Mouse (Mus musculus): ENCODE measurements around the gene Crebl2. TPM values are rescaled to one million over a fixed set of nuclear protein-coding genes. Genes with fewer than 3 reads are reported as not detected.

Crebl2 gene
- polyA plus RNA-seq, 1 experiment from 2014 or later = 1.1 TPM

- Histone ChIP-seq H3K27me3 (ENCODE audit: control insufficient read depth, insufficient read depth, low read length) (no peaks in the 10 kb centered on the region), H3K36me3 (replicated peaks; ENCODE audit: control insufficient read depth, insufficient read depth, low read depth, low read length) (no peaks in the 10 kb centered on the region), H3K4me3 (ENCODE audit: low read depth, low read length) (peak overlapping the region; percentile 70), H3K4me1 (ENCODE audit: control insufficient read depth, insufficient read depth, low read length) (no peaks in the 10 kb centered on the region), H3K27ac (replicated peaks; ENCODE audit: low read depth, low read length) (0 out of 2 replicates have a peak overlapping the region, but pooled peaks have one; percentile 35), H3K9me3 (replicated peaks; ENCODE audit: control insufficient read depth, low read length) (no peaks in the 10 kb centered on the region), H3K4me2 (ENCODE audit: low read depth, low read length) (peak overlapping the region; percentile 29), H3K9ac (replicated peaks; ENCODE audit: low read length) (peak overlapping the region; percentile 81)
- 0 out of 2 replicates have a peak, but pooled peaks have one; percentile 17 for ATAC-seq (replicated peaks; ENCODE audit: insufficient number of reproducible peaks, low FRiP score, low TSS enrichment, low read depth)
- 36% methylated on average over 21 of the region's 21 CpGs for WGBS
- DNase-seq (ENCODE audit: low spot score) = no peak
Measured at GRCm38 (mm10) chr6:134793046-134793806, 36.7 kb upstream of the Crebl2 start.

DNA sequence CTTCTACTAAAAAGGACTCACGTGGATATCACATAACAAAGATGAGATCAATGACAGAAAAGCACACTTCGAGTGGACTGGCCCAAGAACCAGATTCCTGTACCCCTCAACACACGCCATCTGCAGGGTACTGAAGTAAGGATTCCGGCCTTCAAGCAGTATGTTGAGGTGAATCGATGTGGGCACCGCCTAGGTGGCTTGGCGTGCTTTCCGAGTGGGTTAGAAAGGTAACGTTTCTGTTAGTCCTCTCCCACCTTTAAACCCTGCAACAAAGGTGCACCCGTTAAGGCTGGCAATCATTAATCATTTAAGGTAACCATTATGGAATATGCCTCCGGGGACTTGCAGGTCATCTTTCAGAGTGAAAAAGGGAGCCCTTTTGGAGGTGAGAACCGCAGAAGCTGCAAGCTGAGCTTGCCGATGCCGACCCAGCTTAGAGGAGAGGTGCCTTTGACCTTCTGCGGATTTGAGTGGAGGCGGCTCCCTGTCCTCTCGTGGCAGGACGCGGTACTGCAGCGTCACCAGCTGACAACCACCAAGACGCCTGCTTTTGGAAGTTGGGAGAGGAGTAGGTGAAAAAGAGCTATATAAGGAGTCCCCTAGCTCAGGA lies 35.9 kb upstream of the Crebl2 start:
- no peaks in the 10 kb centered on the region for H3K4me1 ChIP-seq (ENCODE audit: control insufficient read depth, insufficient read depth, low read length)
- no peaks in the 10 kb centered on the region for H3K9me3 ChIP-seq (replicated peaks; ENCODE audit: control insufficient read depth, low read length)
- peak overlapping the region; percentile 22 for H3K4me2 ChIP-seq (ENCODE audit: low read depth, low read length)
- DNase-seq (ENCODE audit: low spot score) = peak; percentile 88
- ATAC-seq (replicated peaks; ENCODE audit: insufficient number of reproducible peaks, low FRiP score, low TSS enrichment, low read depth) = no peak
- H3K27ac ChIP-seq (replicated peaks; ENCODE audit: low read depth, low read length) = no peak overlapping the region
- no peak overlapping the region for H3K4me3 ChIP-seq (ENCODE audit: low read depth, low read length)
- 12% methylated on average over 21 of the region's 21 CpGs for WGBS
- no peaks in the 10 kb centered on the region for H3K36me3 ChIP-seq (replicated peaks; ENCODE audit: control insufficient read depth, insufficient read depth, low read depth, low read length)
- no peak overlapping the region for H3K9ac ChIP-seq (replicated peaks; ENCODE audit: low read length)
- H3K27me3 ChIP-seq (ENCODE audit: control insufficient read depth, insufficient read depth, low read length) = no peaks in the 10 kb centered on the region

GRCm38 (mm10) chr6:134796297-134796696 lies 33.7 kb upstream of the Crebl2 start:
- 88% methylated on average over 10 of the region's 10 CpGs for WGBS
- Histone ChIP-seq H3K36me3 (replicated peaks; ENCODE audit: control insufficient read depth, insufficient read depth, low read depth, low read length) (no peaks in the 10 kb centered on the region), H3K27ac (replicated peaks; ENCODE audit: low read depth, low read length) (no peak overlapping the region), H3K4me1 (ENCODE audit: control insufficient read depth, insufficient read depth, low read length) (no peaks in the 10 kb centered on the region), H3K9ac (replicated peaks; ENCODE audit: low read length) (no peak overlapping the region), H3K4me2 (ENCODE audit: low read depth, low read length) (no peak overlapping the region), H3K27me3 (ENCODE audit: control insufficient read depth, insufficient read depth, low read length) (no peaks in the 10 kb centered on the region), H3K4me3 (ENCODE audit: low read depth, low read length) (no peak overlapping the region), H3K9me3 (replicated peaks; ENCODE audit: control insufficient read depth, low read length) (no peaks in the 10 kb centered on the region)
- ATAC-seq (replicated peaks; ENCODE audit: insufficient number of reproducible peaks, low FRiP score, low TSS enrichment, low read depth) (no peak), DNase-seq (ENCODE audit: low spot score) (no peak)

DNA sequence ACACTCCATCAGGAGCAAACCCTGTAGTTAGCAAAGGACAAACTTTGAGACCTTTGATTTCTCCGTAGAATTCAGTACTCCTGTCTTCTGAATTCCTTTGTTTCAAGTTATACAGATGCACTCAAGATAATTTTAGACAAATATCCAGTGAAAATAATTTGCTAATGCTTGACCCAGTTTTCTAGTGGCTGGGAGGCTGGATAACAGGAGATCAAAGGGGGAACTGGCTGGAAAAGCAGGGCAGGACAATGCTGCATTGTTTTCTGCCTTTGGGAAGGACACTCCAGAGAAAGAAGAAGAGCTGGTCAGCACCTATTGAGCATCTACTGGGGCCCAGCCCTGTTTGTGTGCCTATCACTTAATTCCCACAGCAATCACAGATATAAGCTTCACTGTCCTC lies 28.5 kb upstream of the Crebl2 start:
- WGBS = 89% methylated on average over 1 of the region's 1 CpGs

GRCm38 (mm10) chr6:134802641-134803043 lies 27.3 kb upstream of the Crebl2 start:
- 81% methylated on average over 9 of the region's 9 CpGs for WGBS
- DNase-seq (ENCODE audit: low spot score) (no peak), ATAC-seq (replicated peaks; ENCODE audit: insufficient number of reproducible peaks, low FRiP score, low TSS enrichment, low read depth) (no peak)
- Histone ChIP-seq H3K27ac (replicated peaks; ENCODE audit: low read depth, low read length) (no peak overlapping the region), H3K4me2 (ENCODE audit: low read depth, low read length) (no peak overlapping the region), H3K4me1 (ENCODE audit: control insufficient read depth, insufficient read depth, low read length) (no peaks in the 10 kb centered on the region), H3K9me3 (replicated peaks; ENCODE audit: control insufficient read depth, low read length) (no peaks in the 10 kb centered on the region), H3K9ac (replicated peaks; ENCODE audit: low read length) (no peak overlapping the region), H3K27me3 (ENCODE audit: control insufficient read depth, insufficient read depth, low read length) (no peaks in the 10 kb centered on the region), H3K36me3 (replicated peaks; ENCODE audit: control insufficient read depth, insufficient read depth, low read depth, low read length) (no peaks in the 10 kb centered on the region), H3K4me3 (ENCODE audit: low read depth, low read length) (no peak overlapping the region)

More for the DNA sequence above, 28.5 kb upstream of the Crebl2 start:
- Histone ChIP-seq H3K36me3 (replicated peaks; ENCODE audit: control insufficient read depth, insufficient read depth, low read depth, low read length) (no peaks in the 10 kb centered on the region), H3K4me2 (ENCODE audit: low read depth, low read length) (no peak overlapping the region), H3K4me1 (ENCODE audit: control insufficient read depth, insufficient read depth, low read length) (no peaks in the 10 kb centered on the region), H3K27me3 (ENCODE audit: control insufficient read depth, insufficient read depth, low read length) (no peaks in the 10 kb centered on the region), H3K27ac (replicated peaks; ENCODE audit: low read depth, low read length) (no peak overlapping the region), H3K9ac (replicated peaks; ENCODE audit: low read length) (no peak overlapping the region), H3K9me3 (replicated peaks; ENCODE audit: control insufficient read depth, low read length) (no peaks in the 10 kb centered on the region), H3K4me3 (ENCODE audit: low read depth, low read length) (no peak overlapping the region)
- DNase-seq (ENCODE audit: low spot score) = no peak
- ATAC-seq (replicated peaks; ENCODE audit: insufficient number of reproducible peaks, low FRiP score, low TSS enrichment, low read depth) = no peak

DNA sequence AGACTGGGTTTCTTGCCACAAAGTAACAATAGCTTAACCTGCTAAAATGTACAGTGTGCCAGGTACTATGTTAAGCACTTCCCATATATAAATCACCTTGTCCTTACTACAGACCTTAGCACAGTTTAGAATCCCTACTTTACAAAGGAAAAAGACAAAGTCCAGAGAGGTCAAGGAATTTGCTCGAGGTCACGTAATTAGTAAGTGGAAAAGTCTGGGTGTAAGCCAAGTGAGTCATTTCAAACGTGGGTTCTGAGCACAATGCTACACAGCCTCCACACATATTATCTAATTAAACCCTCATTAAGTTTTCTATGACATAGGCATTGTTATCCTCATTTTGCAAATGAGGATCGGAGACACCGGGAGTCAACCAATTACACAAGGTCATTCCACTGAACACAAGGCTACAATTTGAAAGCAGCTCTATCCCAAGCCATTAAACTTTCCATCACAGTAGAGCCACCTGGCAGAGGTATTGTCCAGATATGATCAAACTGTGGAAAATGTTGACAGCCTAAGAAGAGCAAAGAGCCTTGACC lies 25.1 kb upstream of the Crebl2 start:
- 65% methylated on average over 5 of the region's 5 CpGs for WGBS
- no peak overlapping the region for H3K4me2 ChIP-seq (ENCODE audit: low read depth, low read length)
- H3K27ac ChIP-seq (replicated peaks; ENCODE audit: low read depth, low read length) = no peak overlapping the region
- no peak overlapping the region for H3K9ac ChIP-seq (replicated peaks; ENCODE audit: low read length)
- H3K27me3 ChIP-seq (ENCODE audit: control insufficient read depth, insufficient read depth, low read length) = no peaks in the 10 kb centered on the region
- ATAC-seq (replicated peaks; ENCODE audit: insufficient number of reproducible peaks, low FRiP score, low TSS enrichment, low read depth) (no peak), DNase-seq (ENCODE audit: low spot score) (no peak)
- H3K36me3 ChIP-seq (replicated peaks; ENCODE audit: control insufficient read depth, insufficient read depth, low read depth, low read length) = no peaks in the 10 kb centered on the region
- no peaks in the 10 kb centered on the region for H3K4me1 ChIP-seq (ENCODE audit: control insufficient read depth, insufficient read depth, low read length)
- no peak overlapping the region for H3K4me3 ChIP-seq (ENCODE audit: low read depth, low read length)
- no peaks in the 10 kb centered on the region for H3K9me3 ChIP-seq (replicated peaks; ENCODE audit: control insufficient read depth, low read length)

GRCm38 (mm10) chr6:134806130-134806529 lies 23.8 kb upstream of the Crebl2 start:
- WGBS = 82% methylated on average over 6 of the region's 6 CpGs
- no peak for ATAC-seq (replicated peaks; ENCODE audit: insufficient number of reproducible peaks, low FRiP score, low TSS enrichment, low read depth)
- no peak overlapping the region for H3K4me3 ChIP-seq (ENCODE audit: low read depth, low read length)
- no peaks in the 10 kb centered on the region for H3K36me3 ChIP-seq (replicated peaks; ENCODE audit: control insufficient read depth, insufficient read depth, low read depth, low read length)
- H3K4me2 ChIP-seq (ENCODE audit: low read depth, low read length) = no peak overlapping the region
- H3K27ac ChIP-seq (replicated peaks; ENCODE audit: low read depth, low read length) = no peak overlapping the region
- no peaks in the 10 kb centered on the region for H3K4me1 ChIP-seq (ENCODE audit: control insufficient read depth, insufficient read depth, low read length)
- H3K9me3 ChIP-seq (replicated peaks; ENCODE audit: control insufficient read depth, low read length) = no peaks in the 10 kb centered on the region
- no peak overlapping the region for H3K9ac ChIP-seq (replicated peaks; ENCODE audit: low read length)
- no peaks in the 10 kb centered on the region for H3K27me3 ChIP-seq (ENCODE audit: control insufficient read depth, insufficient read depth, low read length)
- DNase-seq (ENCODE audit: low spot score) = no peak

DNA sequence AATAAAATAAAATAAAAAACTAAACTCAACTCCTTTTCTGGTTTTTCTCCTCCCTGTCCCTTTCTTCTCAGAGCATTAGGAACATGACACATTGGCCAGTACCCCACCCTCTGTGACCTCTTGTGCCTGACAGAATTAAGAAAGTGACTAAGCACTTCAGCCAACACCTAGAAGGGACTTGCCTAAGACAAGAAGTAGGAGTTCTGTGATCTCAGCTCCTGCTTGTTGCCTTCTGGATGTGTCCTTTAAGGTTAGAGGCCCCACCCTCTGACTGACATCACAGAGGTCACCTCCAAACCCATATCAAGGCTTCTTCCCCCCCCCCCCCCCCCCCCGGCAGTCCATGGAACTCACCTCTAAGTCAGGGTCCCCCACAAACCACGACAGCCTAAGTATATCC lies 22.9 kb upstream of the Crebl2 start:
- Histone ChIP-seq H3K4me3 (ENCODE audit: low read depth, low read length) (no peak overlapping the region), H3K27me3 (ENCODE audit: control insufficient read depth, insufficient read depth, low read length) (no peaks in the 10 kb centered on the region), H3K36me3 (replicated peaks; ENCODE audit: control insufficient read depth, insufficient read depth, low read depth, low read length) (no peaks in the 10 kb centered on the region), H3K27ac (replicated peaks; ENCODE audit: low read depth, low read length) (no peak overlapping the region), H3K4me2 (ENCODE audit: low read depth, low read length) (no peak overlapping the region), H3K4me1 (ENCODE audit: control insufficient read depth, insufficient read depth, low read length) (no peaks in the 10 kb centered on the region), H3K9ac (replicated peaks; ENCODE audit: low read length) (no peak overlapping the region), H3K9me3 (replicated peaks; ENCODE audit: control insufficient read depth, low read length) (no peaks in the 10 kb centered on the region)
- WGBS = 80% methylated on average over 1 of the region's 2 CpGs
- ATAC-seq (replicated peaks; ENCODE audit: insufficient number of reproducible peaks, low FRiP score, low TSS enrichment, low read depth) (no peak), DNase-seq (ENCODE audit: low spot score) (no peak)

Data from embryonic facial prominence, embryonic 11.5 days (tissue).